Mouse (Mus musculus) frontal cortex, postnatal 10 days (tissue): ENCODE data around the gene Olfr462.
"Not testable (repeated sequence)": the region's sequence is repeated elsewhere in the genome, so short reads cannot be mapped to it uniquely, and the experiment has no call there.

Experiments used
- DNase-seq, 2 experiments: peaks; one replicate each; pipeline ENCODE4 v3.0.0; 2022; ENCODE audit warnings: low spot score in 2 of 2, mixed read lengths in 1 of 2

Olfr462 gene

DNA sequence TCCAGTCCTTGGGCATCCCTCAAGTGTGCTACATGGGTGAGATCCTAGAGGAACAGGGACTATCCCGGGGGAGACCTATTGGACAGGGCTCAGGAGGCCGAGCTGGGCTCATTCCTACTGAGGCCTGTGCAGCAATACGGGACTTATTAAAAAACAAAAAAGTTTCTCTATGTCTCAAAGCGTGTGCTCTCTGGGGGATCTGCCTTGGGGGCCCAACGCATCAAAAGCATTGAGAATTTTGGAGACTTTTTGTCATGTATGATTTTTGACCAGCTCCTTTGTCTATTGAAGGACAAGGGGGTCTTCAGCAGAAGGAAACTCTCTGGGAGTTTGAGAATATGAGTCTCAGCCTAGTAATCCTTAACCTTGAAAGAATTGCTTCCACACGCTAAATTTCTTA, at the start of gene Olfr462:
Olfr462 (minus strand) TSS at position 101 of the 400 bp plus-strand sequence.
- DNase-seq: no peak

DNA sequence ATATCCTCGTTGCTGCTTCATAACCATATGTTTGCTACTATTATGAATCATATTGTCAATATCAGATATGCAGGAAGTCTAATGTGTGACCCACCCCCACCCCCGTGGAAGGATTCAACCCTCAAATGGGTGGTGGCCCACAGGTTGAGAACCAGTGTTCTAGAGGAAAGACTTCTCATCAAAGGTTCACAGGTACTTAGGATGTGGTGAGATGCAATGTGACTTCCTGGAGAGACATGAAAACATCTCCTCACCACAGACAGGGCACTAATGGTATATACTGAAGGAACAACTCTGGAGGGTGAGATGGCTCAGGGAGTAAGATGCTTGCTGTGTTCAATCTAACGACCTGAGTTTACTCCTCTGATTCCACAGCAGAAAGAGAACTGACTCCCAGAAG, 43.4 kb upstream of the Olfr462 start:
- DNase-seq: no peak

GRCm38 (mm10) chr11:87933731-87934130, 41.7 kb upstream of the Olfr462 start:
- no peak for DNase-seq

DNA sequence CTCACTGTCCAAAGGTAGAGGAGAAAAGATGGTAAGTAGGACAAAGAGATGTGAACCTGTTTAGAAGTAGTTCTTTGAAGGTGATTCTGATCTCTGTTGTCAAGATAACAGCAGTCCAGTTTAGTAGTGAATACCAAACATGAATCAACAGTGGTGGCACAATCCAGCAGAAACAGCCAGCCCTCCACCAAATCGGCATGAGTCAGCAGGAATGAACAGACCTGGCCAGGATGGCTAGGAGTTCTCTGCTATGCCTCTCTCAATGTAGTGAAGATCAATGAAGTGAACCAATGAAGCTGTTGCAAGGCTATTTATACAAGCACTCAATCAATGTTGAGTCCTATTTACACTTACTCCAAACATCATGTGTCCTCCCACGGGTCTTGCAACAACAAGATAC, 38.3 kb upstream of the Olfr462 start:
- DNase-seq: no peak

GRCm38 (mm10) chr11:87920966-87921365, 28.9 kb upstream of the Olfr462 start, which contains the start of gene Olfr464:
Gene Olfr464 (minus strand): TSS chr11:87920967.
- no peak for DNase-seq

- DNase-seq: no peak
These were observed 28.2 kb upstream of the Olfr462 start for GRCm38 (mm10) chr11:87920301-87920700.

DNA sequence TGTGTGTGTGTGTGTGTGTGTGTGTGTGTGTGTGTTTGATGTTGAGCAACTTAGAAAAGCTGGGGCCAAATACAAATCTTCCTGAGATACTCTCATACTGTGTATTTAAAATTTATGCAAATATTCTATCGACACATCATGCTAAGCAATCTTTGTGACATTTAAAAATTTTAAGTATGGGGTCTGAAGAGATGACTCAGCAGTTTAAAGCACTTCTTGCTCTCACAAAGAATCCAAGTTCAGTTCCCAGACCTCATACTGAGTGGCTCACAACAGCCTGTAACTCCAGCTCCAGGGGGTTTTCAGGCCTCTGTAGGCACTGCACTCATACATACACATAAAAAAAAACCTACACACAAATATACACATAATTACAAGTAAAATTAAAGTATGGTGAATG, 23.9 kb upstream of the Olfr462 start:
- DNase-seq: no peak

DNA sequence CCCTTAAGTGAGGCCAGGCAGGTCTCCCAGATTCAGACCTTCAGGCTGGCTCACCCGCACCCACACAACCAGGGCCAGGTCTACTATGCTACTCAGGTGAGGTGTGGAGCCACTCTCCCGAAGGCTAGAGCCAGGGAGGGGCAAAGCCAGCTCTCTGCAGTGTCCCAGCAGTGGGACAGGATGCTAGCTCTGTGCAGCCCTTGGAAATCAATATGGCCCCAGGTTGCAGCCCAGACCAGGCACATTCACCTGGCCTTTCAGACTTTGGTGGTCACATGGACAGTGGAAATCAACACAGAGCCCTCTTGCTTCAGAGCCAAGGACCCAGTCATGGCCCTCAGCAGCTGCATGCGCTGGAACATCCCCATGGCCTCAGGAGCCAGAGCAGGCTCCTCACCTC, 12.3 kb upstream of the Olfr462 start:
- DNase-seq: no peak

GRCm38 (mm10) chr11:87897287-87897686, 5.2 kb upstream of the Olfr462 start, which contains the start of gene Olfr463:
Gene Olfr463 (minus strand): TSS chr11:87897387.
- no peak for DNase-seq

DNA sequence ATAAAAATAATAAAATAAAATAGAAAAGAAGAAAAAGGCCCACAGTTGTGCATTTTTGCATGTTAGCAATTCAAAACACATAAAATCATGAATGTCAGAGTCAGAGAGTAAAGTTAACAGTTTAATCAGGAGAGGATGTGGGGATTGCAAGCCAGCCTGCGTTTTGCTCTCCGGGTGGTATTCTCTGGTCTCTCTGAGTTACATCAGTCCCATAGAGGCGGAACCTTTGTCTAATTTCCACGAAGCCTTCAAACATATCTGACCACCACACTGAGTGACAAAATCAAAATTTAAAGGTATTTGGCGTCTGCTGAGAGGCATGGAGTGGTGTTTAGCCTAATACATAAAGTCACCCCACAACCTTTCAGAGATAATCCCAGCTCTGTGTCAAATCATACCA, 7.2 kb downstream of the Olfr462 start:
- no peak for DNase-seq

DNA sequence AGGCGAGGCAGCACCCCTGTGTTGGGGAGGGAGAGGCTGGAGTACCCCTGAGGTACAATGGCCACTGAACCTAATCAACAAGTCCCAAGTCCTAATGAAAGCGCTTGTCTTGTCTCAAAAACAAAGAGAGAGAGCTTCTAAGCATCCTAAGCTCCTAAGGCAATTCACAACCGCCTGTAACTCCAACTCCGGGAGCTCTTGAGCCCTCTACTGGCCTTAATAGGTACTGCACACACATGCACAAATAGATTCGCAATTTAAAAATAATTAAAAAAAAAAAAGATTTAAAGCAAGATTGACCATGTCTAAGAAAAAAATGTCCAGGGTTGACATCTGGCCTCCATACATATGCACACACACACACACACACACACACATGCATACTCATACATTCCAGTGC, 8.6 kb downstream of the Olfr462 start:
- DNase-seq: no peak

DNA sequence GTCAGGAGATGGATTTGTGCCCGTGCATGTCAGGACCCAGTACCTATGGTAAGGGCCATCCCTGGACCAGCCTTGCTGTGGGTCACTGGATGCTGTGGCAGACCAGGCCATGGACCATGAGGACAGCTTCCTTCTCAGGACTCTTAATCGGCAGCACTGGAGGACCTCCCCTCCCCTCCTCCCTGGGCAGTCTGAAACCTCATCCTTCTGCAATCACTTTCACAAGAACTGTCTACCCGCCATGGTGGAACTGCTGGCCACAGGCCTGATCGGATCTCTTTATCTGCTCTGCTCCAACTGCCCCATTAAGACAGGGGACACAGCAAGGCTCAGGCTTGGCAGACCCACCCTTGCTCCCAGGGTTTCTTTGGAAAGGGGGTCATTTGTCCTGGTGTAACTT, 10.4 kb downstream of the Olfr462 start:
- DNase-seq: no peak

DNA sequence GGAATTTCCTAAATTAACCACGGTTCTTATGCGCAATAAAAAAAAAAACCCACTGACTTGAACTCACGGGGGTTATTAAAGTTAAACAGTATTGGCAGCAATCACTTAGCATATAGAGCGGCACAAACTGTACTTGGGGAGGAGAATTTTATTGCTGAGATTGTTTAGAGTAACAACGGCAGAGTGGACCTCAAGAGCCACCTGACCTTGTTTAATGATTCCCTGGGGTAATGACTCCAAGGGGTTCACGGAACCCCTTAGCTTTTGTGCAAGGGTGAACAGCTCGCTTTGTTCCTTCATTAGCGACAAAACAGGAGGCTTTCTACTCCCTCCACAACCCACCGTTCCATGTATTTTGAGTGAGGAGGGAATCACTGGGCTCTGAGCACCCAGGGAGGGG, 12.2 kb downstream of the Olfr462 start:
- DNase-seq: no peak

- DNase-seq: no peak
These were observed 16.6 kb downstream of the Olfr462 start, which contains the start of gene Epx for GRCm38 (mm10) chr11:87875436-87875835. Gene Epx (minus strand): TSS chr11:87875536.

DNA sequence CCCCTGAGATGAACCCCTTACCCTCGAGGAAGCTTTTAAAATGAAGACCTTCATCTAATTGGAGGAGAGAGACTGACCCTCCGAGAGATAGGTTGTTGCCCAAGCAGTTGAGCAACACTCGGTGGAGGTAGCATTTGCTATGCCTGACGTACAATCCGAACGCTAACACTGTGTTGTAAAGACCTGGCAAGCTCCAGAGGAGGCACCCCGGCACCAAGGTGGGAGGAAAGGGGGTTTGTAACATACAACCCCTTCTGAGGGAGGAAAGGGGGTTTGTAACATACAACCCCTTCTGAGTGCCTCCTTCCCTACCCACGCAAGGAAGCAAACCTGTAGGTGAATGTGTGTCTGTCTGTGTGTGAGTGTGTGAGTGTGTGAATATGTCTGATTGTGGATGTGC, 20.3 kb downstream of the Olfr462 start:
- DNase-seq: no peak

DNA sequence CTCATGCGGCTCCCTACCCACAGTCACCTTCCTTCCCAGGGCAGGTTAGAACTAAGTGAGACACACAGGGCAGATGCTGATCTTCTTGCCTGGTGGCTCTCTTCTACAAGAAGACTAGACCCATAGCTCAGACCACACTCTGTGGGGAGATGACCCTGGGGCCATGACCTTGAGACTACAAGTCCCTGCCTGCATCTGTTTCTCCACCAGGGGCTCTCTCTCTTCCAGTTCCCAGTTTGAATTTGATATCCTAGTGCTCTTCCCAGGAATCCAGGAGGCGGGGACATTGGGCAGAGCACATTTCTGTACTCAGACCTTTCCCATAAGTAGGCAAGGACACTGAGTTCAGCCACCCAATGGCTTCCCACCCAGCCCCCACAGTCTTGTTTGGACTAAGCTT, 22.0 kb downstream of the Olfr462 start:
- no peak for DNase-seq

DNA sequence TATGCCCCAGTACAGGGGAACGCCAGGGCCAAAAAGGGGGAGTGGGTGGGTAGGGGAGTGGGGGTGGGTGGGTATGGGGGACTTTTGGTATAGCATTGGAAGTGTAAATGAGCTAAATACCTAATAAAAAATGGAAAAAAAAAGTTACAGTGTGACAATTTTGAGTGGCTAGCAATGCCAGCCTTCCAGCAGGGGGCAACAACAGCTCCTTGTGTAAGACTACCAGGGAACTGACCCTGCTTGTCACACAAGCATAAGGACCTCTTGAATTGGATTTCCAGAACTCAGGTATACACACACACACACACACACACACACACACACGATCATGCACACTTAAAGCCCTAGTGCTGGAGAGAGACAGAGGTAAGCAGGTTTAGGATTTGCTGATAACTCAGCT, 25.2 kb downstream of the Olfr462 start:
- DNase-seq: not testable (repeated sequence)

DNA sequence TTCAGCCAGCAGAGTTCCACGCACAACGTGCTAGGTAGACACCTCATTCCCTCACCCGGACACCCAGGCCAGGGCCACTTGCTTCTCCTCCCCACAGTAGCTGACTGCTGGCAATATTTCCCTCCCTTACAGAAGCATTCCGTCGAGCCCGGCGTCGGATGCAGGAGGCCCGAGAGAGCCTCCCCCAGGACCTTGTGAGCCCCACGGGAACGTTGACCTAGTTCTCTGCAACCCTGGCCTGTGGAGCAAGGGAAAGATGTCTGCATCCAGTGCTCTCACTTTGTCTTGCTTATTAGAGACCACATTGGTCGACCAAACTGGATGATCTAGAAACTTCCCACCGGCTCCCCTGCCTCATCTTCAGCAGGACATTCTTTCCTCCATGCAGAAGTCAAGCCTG, 29.3 kb downstream of the Olfr462 start:
- no peak for DNase-seq

- no peak for DNase-seq
These were observed 31.6 kb downstream of the Olfr462 start for GRCm38 (mm10) chr11:87860426-87860825.

- no peak for DNase-seq
These were observed 32.8 kb downstream of the Olfr462 start for GRCm38 (mm10) chr11:87859273-87859672.

GRCm38 (mm10) chr11:87854550-87854949, 37.5 kb downstream of the Olfr462 start:
- DNase-seq: no peak

DNA sequence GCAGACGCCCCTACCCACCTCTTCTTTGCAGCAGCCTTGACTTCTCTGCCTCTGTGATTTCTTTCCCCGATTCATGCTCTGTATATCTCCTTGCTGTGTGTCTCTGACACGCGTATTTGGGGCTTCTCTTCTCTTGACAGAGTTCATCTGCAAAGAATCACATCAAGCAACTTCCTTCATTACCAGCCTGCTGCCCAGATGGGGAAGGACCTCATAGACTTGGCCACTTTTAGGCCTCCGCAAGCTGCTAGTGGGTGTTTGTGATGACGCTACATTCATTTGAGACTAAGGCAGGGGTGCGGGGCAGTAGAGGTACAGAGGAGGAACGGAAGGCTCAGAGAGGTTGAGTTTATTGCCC, 38.5 kb downstream of the Olfr462 start:
- peak in 1 of 2 experiments; percentile 15 for DNase-seq

DNA sequence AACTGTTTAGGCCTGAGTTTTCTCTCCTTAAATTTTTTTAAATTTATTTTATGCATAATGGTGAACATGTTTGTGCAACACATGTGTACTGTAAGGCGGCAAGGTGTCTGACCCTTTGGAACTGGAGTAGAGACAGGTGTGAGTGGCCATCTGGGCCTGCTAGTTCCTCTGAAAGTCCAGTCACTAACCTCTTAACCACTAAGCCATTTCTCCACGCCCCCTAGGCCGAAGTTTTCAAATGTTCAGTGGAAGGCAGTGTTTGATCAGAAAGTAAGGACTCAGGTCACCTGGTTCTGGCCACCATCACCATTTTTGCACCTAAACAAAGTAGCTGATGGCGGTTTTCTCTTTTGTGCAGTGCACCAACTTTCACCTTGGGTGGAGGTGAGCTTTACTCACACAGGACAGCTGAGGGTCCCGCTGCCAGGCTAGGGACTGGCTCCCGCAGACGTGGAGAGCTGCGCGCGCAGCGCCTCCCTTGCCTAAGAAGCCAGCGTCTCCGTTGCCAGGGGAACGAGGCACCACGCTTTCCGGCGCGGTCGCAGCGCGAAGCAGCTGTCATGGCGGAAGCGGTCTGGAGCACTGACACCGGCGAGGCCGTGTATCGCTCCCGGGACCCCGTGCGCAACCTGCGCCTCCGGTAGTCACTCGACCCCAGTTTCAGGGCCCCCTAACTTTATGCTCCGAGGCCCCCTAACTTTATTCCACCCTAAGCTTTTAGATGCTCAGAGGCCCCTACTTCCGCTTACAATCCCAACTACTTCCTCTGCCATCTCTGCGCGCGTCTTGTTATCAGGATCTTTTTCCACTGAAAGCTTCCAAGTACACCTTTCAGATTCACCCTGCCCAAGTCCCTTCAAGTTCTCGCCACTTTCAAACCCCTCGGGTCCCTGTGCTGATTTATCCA, 39.1 kb downstream of the Olfr462 start, which contains the start of gene Mks1:
Mks1 (plus strand) TSS at position 526 of the 907 bp plus-strand sequence.
- DNase-seq: peak; percentile 79 to 89
